Mouse (Mus musculus) MEL (cell line): ENCODE measurements at regions not wholly inside any gene's neighbourhood (a gene's known extent, or its start where the extent isn't known, plus 50 kb on each side); places are given as distances from the start of the nearest gene placed in this dataset.

Source experiments
- CHD2 ChIP-seq: IDR thresholded peaks from 2 replicates; pipeline ENCODE4 v1.6.1; 2011; ENCODE audit warnings: low read length, improper control_type of control experiment
- CTCF ChIP-seq, 3 experiments: IDR thresholded peaks in 2 of 3; conservative IDR thresholded peaks in 1 of 3; 2 replicates each; pipeline ENCODE4 v1.5.1; 2011 to 2012; ENCODE audit warnings: low read length in 3 of 3, low read depth in 2 of 3, mild to moderate bottlenecking in 2 of 3, improper control_type of control experiment in 1 of 3, inconsistent platforms in 1 of 3, mixed read lengths in 1 of 3, moderate library complexity in 1 of 3; ENCODE audit not compliant: control insufficient read depth in 1 of 3, insufficient read depth in 1 of 3, poor library complexity in 1 of 3, severe bottlenecking in 1 of 3
- ELF1 ChIP-seq: IDR thresholded peaks from 2 replicates; pipeline ENCODE4 v1.6.1; 2014; ENCODE audit warnings: low read depth, mild to moderate bottlenecking, inconsistent platforms, low read length, improper control_type of control experiment, moderate library complexity
- ETS1 ChIP-seq: IDR thresholded peaks from 2 replicates; pipeline ENCODE4 v1.6.1; 2012; ENCODE audit warnings: low read depth, mild to moderate bottlenecking, inconsistent platforms, low read length, improper control_type of control experiment, moderate library complexity
- HCFC1 ChIP-seq: IDR thresholded peaks from 2 replicates; pipeline ENCODE4 v1.6.1; 2012; ENCODE audit warnings: low read depth, mild to moderate bottlenecking, inconsistent platforms, low read length, improper control_type of control experiment, moderate library complexity
- NELFE ChIP-seq: IDR thresholded peaks from 2 replicates; pipeline ENCODE4 v1.6.1; 2011; ENCODE audit warnings: low read depth, low read length, improper control_type of control experiment
- POLR2A ChIP-seq, 2 experiments: IDR thresholded peaks; 2 replicates each; pipeline ENCODE4 v1.6.1; 2011 to 2012; ENCODE audit warnings: low read length in 2 of 2, mild to moderate bottlenecking in 2 of 2, control low read depth in 1 of 2, improper control_type of control experiment in 1 of 2, low read depth in 1 of 2, moderate library complexity in 1 of 2; ENCODE audit not compliant: control insufficient read depth in 1 of 2, insufficient read depth in 1 of 2, poor library complexity in 1 of 2
- RAD21 ChIP-seq: IDR thresholded peaks from 2 replicates; pipeline ENCODE4 v1.6.1; 2011; ENCODE audit warnings: mild to moderate bottlenecking, low read depth, low read length, improper control_type of control experiment
- USF1 ChIP-seq: IDR thresholded peaks from 2 replicates; pipeline ENCODE4 v1.6.1; 2014; ENCODE audit warnings: low read depth, mild to moderate bottlenecking, inconsistent platforms, low read length, improper control_type of control experiment, moderate library complexity
- ZMIZ1 ChIP-seq: IDR thresholded peaks from 2 replicates; pipeline ENCODE4 v1.6.1; 2012; ENCODE audit warnings: low read depth, mild to moderate bottlenecking, inconsistent platforms, low read length, improper control_type of control experiment, moderate library complexity

GRCm38 (mm10) chr3:147786555-147786954 lies 934.4 kb downstream of the Ttll7 start:
- no peak for TF ChIP-seq ELF1
- no peak for TF ChIP-seq POLR2A (IDR thresholded peaks at IDR 0.05; ENCODE audit: control insufficient read depth in 1 of 2, insufficient read depth in 1 of 2, low read depth in 1 of 2, low read length in 2 of 2, poor library complexity in 1 of 2)
- TF ChIP-seq CHD2, result no peak
- no peak for TF ChIP-seq USF1
- TF ChIP-seq RAD21, result no peak
- no peak for TF ChIP-seq CTCF (IDR thresholded peaks at IDR 0.05 in 2 of 3, conservative IDR thresholded peaks at IDR 0.05 in 1 of 3; ENCODE audit: control insufficient read depth in 1 of 3, insufficient read depth in 1 of 3, low read depth in 2 of 3, low read length in 3 of 3, poor library complexity in 1 of 3, severe bottlenecking in 1 of 3)
- TF ChIP-seq ETS1, result no peak
- TF ChIP-seq ZMIZ1, result no peak
- no peak for TF ChIP-seq NELFE
- no peak for TF ChIP-seq HCFC1
